Mouse (Mus musculus) erythroblast, embryonic 14.5 days (primary cell): ENCODE measurements around the gene Srek1ip1.

Experiments used
- GATA1 ChIP-seq: IDR thresholded peaks from 2 replicates; pipeline ENCODE4 v1.6.1; 2012; ENCODE audit warnings: low read length, inconsistent platforms, mixed read lengths
- TAL1 ChIP-seq: IDR thresholded peaks from 3 replicates; pipeline ENCODE4 v1.6.1; 2012; ENCODE audit warnings: low read length, inconsistent platforms, mixed read lengths

DNA sequence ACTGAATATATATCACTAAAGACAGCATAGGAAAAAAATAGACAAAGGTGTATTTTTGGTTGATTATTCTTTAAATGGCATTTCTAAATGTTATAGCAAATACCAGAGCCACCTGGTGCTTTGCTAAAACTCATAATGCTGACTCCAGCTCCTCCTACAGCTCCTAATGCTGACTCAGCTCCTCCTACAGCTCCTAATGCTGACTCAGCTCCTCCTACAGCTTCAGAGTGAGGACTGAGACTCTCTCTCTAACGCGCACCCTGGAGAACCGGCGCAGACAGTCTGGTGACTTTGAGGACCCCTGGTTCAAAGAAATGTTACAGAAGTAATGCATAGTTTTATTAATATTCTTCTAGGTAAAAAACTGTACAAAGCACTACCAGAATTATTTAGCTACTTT, 49.4 kb upstream of the Srek1ip1 start:
- TF ChIP-seq GATA1 (no peak), TAL1 (no peak)
